Mouse (Mus musculus): ENCODE data around the gene Vcp. TPM values are rescaled to one million over a fixed set of nuclear protein-coding genes. Genes with fewer than 3 reads are reported as not detected.

The Vcp gene
- 371 and 396 TPM in 2 replicates for polyA plus RNA-seq (2015; fragmentation: Nextera tagmentation; extraction: Ambion mirVana)

GRCm38 (mm10) chr4:43000141-43000986 lies at the start of gene Vcp:
TSS of gene Vcp (minus strand) at chr4:43000507.
- peak; percentile 99 for DNase-seq (ENCODE audit: low spot score)

- DNase-seq (ENCODE audit: low spot score): peak; percentile 82
Observed at GRCm38 (mm10) chr4:43047231-43047630, 46.9 kb upstream of the Vcp start.

GRCm38 (mm10) chr4:43046607-43047006 lies 46.3 kb upstream of the Vcp start:
- no peak for DNase-seq (ENCODE audit: low spot score)

- peak; percentile 80 for DNase-seq (ENCODE audit: low spot score)
Observed at GRCm38 (mm10) chr4:43045659-43046302, 45.5 kb upstream of the Vcp start, which contains the start of gene Fam214b. TSS of gene Fam214b (minus strand) at chr4:43046220.

- no peak for DNase-seq (ENCODE audit: low spot score)
Observed at GRCm38 (mm10) chr4:43045285-43045658, 45.0 kb upstream of the Vcp start.

- DNase-seq (ENCODE audit: low spot score): no peak
Observed at GRCm38 (mm10) chr4:43044673-43045072, 44.4 kb upstream of the Vcp start.

- DNase-seq (ENCODE audit: low spot score): peak; percentile 58
Observed at GRCm38 (mm10) chr4:43043644-43044357, 43.5 kb upstream of the Vcp start.

- DNase-seq (ENCODE audit: low spot score): no peak
Observed at GRCm38 (mm10) chr4:43040881-43041547, 40.7 kb upstream of the Vcp start.

GRCm38 (mm10) chr4:43040114-43040572 lies 39.8 kb upstream of the Vcp start:
- peak; percentile 94 for DNase-seq (ENCODE audit: low spot score)

GRCm38 (mm10) chr4:43039609-43040008 lies 39.3 kb upstream of the Vcp start:
- DNase-seq (ENCODE audit: low spot score): no peak

GRCm38 (mm10) chr4:43038567-43039495 lies 38.5 kb upstream of the Vcp start:
- no peak for DNase-seq (ENCODE audit: low spot score)

GRCm38 (mm10) chr4:43037860-43038566 lies 37.7 kb upstream of the Vcp start:
- no peak for DNase-seq (ENCODE audit: low spot score)

- no peak for DNase-seq (ENCODE audit: low spot score)
Observed at GRCm38 (mm10) chr4:43036356-43036755, 36.0 kb upstream of the Vcp start.

- DNase-seq (ENCODE audit: low spot score): no peak
Observed at GRCm38 (mm10) chr4:43035851-43036250, 35.5 kb upstream of the Vcp start.

- no peak for DNase-seq (ENCODE audit: low spot score)
Observed at GRCm38 (mm10) chr4:43033481-43033880, 33.2 kb upstream of the Vcp start.

- no peak for DNase-seq (ENCODE audit: low spot score)
Observed at GRCm38 (mm10) chr4:43032501-43032900, 32.2 kb upstream of the Vcp start.

- peak; percentile 85 for DNase-seq (ENCODE audit: low spot score)
Observed at GRCm38 (mm10) chr4:43031237-43031995, 31.1 kb upstream of the Vcp start, which contains the start of gene Stoml2. TSS of gene Stoml2 (minus strand) at chr4:43031710.

GRCm38 (mm10) chr4:43030780-43031230 lies 30.5 kb upstream of the Vcp start:
- no peak for DNase-seq (ENCODE audit: low spot score)
